Mouse (Mus musculus) megakaryocyte, adult 5-6 weeks (primary cell): ENCODE measurements around the gene Btbd7. TPM values are rescaled to one million over a fixed set of nuclear protein-coding genes. Genes with fewer than 3 reads are reported as not detected.

Experiments
- ATAC-seq: 2 replicates; pipeline ENCODE4 v1.8.0; 2016; ENCODE audit warnings: mild to moderate bottlenecking, inconsistent platforms; ENCODE audit not compliant: poor library complexity, severe bottlenecking
- total RNA-seq, 2 experiments: library from RNA; stranded (forward) in 1 of 2; stranded (reverse) in 1 of 2; fragments of 153-499, 151-499 nt in 1 of 2; fragments of 221-1000, 200-1000 nt in 1 of 2; gene quantifications; 2 replicates each; pipeline versions ENCODE4 v1.2.3 to v1.2.4; 2015 to 2017

Gene Btbd7
- total RNA-seq, 2 experiments from 2014 or later: 26.7 to 27.8 TPM

- ATAC-seq: no peak
These were observed 138.0 kb downstream of the Btbd7 start for GRCm38 (mm10) chr12:102740285-102740684.

DNA sequence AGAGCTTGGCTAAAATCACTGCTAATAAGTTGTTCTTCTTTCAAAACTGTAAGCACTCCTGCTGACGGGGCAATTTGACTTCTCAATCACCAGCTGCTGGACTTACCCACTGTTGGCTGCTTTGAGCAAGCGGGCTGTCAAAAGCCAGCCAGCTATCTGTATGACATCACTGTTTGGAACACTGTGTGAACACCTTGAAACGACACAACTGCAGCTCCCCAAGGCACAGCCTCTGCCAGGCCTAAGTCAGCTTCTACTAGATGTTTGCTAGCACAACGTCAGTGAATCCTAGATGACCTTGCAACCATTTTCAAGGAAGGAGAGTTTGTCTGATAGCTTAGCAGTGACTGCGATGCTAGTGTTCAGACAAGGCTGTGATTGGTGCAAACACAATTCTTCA is 139.2 kb downstream of the Btbd7 start:
- ATAC-seq: no peak

DNA sequence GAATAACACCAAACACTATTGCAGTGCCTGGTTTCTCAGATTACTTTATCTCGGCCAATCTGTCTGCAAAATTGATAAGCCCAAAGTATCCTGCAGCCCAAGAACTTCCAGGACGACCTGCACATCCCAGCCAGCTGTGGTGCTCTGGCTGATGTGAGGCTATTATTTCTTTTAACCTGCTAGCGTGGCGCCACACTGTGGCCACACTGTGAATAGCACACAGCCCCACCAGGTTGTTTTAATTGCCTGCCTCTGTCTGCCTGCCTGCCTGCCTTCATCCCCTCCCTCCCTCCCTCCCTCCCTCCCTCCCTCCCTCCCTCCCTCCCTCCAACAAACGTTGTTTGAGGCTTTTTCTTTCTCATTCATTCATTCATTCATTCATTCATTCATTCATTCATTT is 144.9 kb downstream of the Btbd7 start:
- ATAC-seq: peak; percentile 81

DNA sequence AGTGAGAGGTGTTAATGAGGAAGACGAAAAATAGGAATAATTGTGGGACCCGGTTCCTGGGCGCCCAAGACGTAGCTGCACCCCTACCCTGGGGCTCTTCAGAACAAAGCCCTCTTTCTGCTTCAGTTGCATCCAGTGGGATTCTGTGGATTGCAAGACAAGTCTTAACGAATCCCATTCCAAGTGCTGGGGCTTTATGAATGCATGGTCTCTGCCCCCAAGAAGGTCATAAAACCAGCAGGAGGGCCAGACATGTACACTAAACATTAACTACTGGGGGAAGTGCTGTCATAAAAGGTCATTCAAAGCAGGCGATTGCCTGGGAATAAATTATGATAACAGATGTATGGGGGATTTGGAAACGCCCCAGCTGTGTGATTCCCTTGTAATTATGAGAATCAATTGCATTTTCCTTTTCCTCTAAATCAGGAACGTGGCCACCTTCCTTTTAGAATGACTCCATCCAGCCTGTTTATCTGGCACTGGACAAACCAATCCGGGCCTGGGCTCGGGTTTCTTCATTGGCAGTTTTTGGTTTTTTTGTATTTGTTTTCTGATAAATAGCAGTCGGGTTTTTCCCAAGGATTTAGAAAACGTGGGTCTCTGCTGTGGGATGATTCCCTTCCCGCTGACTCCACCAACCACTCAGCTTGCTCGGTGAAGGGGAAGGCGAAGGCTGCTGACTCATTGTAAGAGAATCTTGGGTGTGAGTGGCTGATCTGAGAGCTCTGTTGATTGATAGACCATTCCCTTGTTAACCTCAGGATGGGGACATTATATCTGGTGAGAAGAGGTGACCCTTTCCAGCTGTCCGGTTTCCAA is 147.3 kb downstream of the Btbd7 start:
- ATAC-seq: no peak

Other genes starting within 250 kb of the Btbd7 start
- 10.4 and 10.7 TPM in 2 replicates for gene Itpk1, start 173.5 kb downstream of the Btbd7 start, total RNA-seq (2015)
- gene Itpk1, start 173.5 kb downstream of the Btbd7 start, total RNA-seq (2017): 14.0 and 16.6 TPM in 2 replicates
- 7.1 and 10.4 TPM in 2 replicates for gene Moap1, start 134.8 kb downstream of the Btbd7 start, total RNA-seq (2015)
- 9.9 and 12.2 TPM in 2 replicates for gene Moap1, start 134.8 kb downstream of the Btbd7 start, total RNA-seq (2017)
- gene Tmem251, start 134.7 kb downstream of the Btbd7 start, total RNA-seq (2015): 13.4 and 13.9 TPM in 2 replicates
- gene Tmem251, start 134.7 kb downstream of the Btbd7 start, total RNA-seq (2017): 9.7 and 11.4 TPM in 2 replicates
- not detected in 2 replicates for gene Gm28051, start 120.7 kb downstream of the Btbd7 start, total RNA-seq (2015)
- not detected in 2 replicates for gene Gm28051, start 120.7 kb downstream of the Btbd7 start, total RNA-seq (2017)
- 22.2 and 26.1 TPM in 2 replicates for gene Gon7, start 120.7 kb downstream of the Btbd7 start, total RNA-seq (2015)
- 14.0 and 29.9 TPM in 2 replicates for gene Gon7, start 120.7 kb downstream of the Btbd7 start, total RNA-seq (2017)
- 15.8 and 21.5 TPM in 2 replicates for gene Ubr7, start 120.5 kb downstream of the Btbd7 start, total RNA-seq (2015)
- 29.5 and 37.3 TPM in 2 replicates for gene Ubr7, start 120.5 kb downstream of the Btbd7 start, total RNA-seq (2017)
- gene Gm20604, start 119.8 kb downstream of the Btbd7 start, total RNA-seq (2015): 10.0 and 10.6 TPM in 2 replicates
- 3.3 and 5.4 TPM in 2 replicates for gene Gm20604, start 119.8 kb downstream of the Btbd7 start, total RNA-seq (2017)
- gene Cox8c, start 20.8 kb upstream of the Btbd7 start, total RNA-seq (2015): not detected in 2 replicates
- not detected in 2 replicates for gene Cox8c, start 20.8 kb upstream of the Btbd7 start, total RNA-seq (2017)
- gene Unc79, start 70.4 kb upstream of the Btbd7 start, total RNA-seq (2015): not detected in 2 replicates
- gene Unc79, start 70.4 kb upstream of the Btbd7 start, total RNA-seq (2017): not detected in 2 replicates